Mouse (Mus musculus): ENCODE data around the gene Rxfp3. TPM values are rescaled to one million over a fixed set of nuclear protein-coding genes. Genes with fewer than 3 reads are reported as not detected.
A peak's percentile ranks its signal among the peaks of the same experiment; 100 is the strongest.

Gene Rxfp3
- total RNA-seq (2022) = under 1 TPM in 1 of 4 experiments, not detected in 3; 0.09 TPM

DNA sequence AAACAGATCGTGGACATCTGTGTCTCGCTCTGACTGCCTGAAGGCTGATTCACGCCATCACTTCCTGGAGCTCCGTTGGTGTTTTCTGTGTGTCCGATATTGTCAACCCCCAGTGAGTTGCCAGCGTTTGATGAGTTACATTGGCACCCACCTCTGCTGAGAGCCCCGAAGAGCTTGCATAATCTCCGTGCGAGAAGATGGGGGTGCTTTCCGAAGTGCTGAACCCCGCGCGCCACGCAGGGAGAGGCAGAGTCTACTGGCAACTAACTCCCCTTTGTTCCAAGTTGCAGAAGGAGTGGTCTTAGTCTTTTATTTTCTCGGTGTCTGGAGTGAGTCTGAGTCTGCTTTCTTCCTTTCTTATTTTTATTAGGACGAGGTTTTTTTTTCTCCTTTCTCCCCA lies at the start of gene Rxfp3:
Rxfp3 (minus strand) TSS at position 281 of the 400 bp plus-strand sequence.
- no peak for DNase-seq (ENCODE audit: low spot score)

DNA sequence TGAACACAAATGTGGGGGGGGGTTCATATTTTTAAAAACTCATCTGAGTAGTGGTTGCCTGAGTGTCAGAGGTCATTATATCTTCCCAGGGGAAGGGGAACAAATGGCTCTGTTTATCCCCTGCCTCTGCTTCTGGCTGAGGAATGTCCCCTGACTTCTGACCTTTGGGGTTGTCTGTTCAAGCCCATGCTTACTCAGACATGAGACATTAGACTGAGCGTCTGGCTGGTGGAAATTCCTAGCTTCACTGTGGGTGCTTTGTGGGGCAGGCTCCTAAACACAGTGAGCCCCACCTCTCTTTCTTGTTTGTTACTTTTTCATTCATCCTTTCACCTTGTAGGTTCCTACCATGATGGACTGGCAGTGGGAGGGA lies 47.2 kb upstream of the Rxfp3 start:
- no peak for DNase-seq (ENCODE audit: low spot score)

DNA sequence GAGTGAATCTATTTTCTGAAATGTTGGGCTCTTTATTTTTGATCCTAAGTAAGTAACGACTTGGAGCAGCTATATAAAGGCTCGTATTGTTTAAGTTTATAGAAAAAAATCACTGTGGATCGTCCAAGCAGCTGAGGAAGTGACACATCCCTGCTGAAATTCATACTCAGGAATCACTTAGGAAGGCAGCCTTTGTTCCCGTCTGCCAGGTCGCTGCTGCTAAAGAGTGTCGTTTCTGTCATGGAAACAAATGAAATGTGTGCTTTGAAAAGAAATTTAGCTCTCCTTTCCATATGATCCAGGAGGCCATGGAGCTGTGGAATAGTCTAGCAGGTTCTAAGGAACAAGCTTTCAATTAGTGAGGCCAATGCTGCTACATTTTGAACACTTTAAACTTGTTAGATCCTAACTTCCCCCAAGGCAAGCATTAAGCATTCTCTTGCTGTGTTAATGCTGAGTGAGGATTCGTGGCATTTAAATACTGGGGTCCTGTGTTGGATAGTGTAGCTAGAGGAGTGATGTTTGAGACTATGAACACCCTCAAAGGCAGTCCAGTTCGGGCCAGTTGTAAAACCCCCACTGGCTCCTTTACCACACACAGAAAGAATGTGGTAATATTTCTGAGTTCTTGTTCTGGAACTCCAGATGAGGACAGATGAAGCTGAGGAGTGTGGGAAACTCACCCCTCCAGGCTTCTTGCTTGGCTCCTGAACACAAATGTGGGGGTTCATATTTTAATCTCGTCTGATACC lies 46.6 kb upstream of the Rxfp3 start:
- no peak for DNase-seq (ENCODE audit: low spot score)

DNA sequence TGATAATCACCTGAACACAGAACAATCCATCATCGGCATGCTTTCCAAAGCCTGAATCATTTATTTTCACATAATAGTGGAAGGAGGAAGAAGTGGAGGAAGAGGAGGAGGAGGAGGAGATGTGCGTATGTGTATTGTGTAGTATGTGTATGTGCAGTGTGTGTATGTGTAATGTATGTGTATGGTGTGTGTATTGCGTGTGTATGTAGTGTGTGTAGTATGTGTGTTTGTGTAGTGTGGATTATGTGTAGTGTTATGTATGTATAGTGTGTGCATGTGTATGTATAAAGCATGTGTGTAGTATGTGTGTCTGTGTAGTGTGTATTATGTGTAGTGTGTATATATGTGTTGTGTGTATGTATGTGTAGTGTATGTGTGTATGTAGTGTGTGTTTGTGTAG lies 45.9 kb upstream of the Rxfp3 start:
- DNase-seq (ENCODE audit: low spot score) = no peak

DNA sequence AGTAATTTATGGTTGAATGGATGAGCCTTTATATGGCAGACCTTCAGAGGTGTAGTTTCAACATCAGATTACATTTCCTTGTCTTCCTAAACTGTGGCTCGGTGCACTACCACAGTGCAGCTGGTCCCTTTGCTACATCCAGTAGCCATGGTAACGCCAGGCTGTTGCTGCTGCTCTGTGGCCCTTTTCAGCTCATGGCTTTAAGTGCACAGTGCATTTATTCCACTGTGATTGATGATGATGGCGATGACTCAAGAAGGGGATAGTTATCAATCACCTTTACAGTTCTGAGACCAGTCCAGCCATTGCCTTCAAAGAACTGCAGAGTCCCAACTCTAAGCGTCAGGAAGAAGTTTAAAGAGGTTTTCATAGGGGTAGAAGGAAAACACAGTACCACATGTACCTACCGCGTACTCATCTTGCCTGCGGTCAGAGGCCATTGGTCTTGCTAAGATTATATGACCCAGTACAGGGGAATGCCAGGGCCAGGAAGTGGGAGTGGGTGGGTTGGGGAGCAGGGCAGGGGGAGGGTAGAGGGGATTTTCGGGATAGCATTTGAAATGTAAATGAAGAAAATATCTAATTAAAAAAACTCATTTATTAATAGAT lies 45.3 kb upstream of the Rxfp3 start:
- no peak for DNase-seq (ENCODE audit: low spot score)

DNA sequence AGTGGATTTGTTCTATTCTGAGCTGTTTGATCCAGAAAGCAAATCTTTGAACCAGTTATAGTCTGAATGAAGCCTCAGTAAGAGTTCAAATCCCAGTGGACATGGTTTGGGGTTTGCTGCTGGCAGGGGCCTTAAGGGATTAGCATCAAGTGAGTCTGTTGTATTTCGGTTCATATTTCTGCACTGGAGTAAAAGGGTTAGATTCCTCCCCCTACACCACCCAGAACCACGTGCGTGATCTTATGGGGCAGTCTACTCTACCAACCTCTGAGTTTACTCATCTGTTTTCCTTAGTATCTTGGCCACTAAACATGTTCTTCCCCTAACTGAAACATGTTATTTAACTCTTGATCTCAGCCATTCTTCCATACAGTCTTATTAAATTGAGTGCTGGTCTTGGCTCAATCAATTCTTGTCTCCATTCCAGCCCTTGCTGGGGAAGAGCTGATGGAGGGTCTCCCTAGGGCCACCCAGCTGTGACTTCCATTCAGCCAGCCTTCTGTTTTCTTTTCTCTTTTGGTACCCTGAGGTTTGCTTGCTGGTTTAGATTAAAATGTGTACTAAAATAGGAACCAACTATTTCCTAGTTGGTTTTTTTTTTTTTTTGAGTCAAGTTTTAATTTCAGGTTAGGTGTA lies 38.1 kb upstream of the Rxfp3 start:
- DNase-seq (ENCODE audit: low spot score) = no peak

DNA sequence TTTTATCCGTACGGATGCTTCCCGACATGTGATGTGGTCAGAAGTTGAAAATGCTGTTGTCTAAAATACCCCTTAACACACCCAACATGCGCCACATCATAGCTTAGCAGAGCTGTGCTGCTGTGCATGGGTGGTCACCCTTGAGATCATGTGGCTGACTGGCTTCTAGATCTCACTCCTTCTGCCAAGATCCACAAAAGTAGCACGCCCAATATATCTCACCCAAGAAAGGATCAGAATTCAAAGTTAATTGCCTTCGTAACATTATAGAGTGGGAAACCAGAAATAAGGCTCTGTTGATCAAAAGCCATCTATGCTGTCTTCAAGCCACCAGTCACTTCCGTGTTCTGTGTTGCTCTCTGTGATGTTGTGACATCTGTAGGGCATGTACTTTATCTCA lies 30.1 kb upstream of the Rxfp3 start:
- DNase-seq (ENCODE audit: low spot score) = no peak

DNA sequence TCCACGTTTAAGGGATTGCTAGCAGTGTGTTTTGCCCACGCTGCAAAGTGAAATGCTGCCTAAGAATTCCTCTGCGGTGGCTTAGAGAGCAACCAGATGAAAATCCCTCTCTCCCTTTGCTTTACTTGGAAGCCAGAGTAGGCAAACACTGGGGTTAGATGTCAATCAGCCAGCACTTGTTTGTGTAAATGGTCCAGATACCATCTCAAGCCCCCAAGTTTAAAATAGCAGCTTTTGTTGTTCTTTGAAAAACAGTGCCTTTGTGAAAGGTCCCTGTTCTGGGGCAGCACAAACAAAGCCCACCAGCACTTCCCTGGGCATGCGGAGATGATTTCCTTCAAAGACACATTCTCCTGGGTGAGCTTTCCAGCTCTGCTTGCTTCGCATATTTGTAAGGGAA lies 28.5 kb upstream of the Rxfp3 start:
- DNase-seq (ENCODE audit: low spot score) = no peak

DNA sequence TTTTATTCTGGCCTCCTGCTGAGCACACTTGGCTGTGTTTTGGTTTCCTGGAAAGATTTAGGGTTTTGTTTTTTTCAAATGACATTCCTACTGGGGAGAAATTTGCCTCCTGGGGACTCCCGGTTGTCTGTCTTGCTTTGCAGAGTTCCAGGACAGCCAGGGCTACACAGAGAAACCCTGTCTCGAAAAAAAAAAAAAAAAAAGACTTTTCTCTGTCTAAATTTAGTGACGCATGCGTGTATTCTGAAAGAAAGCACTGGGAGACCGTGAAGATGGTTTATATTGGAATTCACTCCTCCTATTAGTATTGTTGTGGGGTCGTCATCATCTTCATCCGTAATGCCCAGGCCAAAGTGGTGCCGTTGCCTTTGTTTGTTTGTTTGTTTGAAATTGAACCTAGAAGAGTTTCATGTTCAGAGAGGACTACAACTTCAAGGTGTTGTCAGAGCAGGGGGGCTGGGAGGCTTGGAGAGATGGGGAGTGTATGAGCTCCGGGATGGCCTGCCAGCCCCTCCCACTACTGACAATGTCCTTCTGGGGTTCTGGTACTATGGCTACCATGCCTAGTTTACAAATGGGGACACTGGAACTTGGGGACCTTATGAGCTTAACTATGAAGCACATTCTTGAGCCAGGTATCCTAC lies 27.9 kb upstream of the Rxfp3 start:
- peak; percentile 13 for DNase-seq (ENCODE audit: low spot score)

DNA sequence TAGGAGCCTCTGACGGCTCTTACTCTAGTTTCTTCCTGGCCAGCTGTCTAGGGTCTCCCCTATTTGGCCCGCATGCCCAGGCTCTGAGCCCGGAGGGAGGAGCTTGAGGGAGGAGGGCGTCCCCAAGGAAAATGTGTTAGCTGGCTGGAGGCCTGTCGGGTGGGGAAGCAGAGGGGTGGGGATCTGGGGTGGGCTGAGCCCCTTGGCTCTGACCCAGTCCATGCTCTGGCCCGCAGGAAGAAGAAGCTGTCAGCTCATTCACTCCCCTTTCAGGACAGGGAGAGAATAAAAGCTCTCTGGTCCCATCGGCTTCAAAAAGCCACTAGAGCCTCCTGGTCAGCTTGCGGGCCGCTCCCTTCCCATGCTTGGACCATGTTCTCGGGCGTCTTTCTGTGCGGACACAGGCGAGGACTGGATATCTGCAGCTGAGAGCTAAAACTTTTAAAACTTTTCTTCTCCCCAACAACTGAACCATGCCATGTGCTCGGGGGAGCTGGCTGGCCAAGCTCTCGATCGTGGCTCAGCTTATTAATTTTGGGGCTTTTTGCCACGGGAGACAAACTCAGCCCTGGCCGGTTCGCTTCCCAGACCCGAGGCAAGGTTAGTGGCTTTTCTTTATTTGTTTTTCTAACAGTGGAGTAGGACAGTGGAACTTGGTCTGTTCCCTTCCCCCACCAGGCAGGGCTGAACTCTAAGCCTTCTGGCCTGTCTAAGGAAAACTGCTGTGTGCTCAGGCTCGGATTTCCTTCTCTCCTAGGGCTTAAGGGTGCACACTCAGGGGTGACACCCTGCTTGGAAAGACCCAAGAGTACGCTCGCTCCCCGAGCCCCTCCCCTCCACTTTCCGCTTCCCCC lies 27.0 kb upstream of the Rxfp3 start, which contains the start of gene Adamts12:
Adamts12 (plus strand) TSS at position 233 of the 854 bp plus-strand sequence.
- DNase-seq (ENCODE audit: low spot score) = peak; percentile 80

DNA sequence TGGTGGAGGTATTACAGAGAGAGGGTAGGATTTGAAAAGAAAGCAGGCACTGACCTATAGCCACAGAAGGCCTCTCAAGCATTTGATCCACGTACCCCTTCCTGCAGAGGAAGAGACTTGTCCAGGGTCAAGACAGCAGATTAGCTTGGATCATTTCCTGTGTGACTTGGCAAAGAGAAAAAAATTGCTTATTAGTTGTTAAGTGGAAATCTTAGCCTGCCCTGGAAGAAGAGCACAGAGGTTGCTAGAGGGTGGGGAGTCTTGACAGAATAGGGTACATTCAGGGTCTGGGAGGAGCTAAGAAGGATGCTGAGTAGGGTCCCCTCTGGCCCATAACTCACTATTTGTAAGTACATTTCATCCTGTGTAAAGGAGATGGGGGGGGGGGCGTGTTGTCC lies 26.4 kb upstream of the Rxfp3 start:
- DNase-seq (ENCODE audit: low spot score) = peak; percentile 48

DNA sequence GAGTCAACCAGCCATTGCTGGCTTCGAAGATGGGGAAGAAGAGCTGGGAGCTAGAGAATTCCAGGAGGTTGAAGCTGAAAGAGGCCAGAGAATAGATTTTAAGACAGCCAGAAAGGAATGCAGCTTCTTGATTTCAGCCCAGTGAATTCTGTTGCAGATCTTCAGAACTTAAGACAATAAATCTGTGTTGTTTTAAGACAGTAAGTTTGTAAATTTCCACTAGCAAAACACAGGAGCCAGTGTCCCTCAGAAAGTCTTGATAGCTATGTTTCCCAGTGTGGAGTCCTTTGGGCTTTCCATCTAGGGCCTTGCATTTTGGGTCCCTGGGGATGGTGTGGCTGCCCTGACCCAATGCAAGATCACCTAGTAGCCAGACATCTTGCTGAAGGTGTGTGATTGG lies 25.1 kb upstream of the Rxfp3 start:
- DNase-seq (ENCODE audit: low spot score) = no peak

DNA sequence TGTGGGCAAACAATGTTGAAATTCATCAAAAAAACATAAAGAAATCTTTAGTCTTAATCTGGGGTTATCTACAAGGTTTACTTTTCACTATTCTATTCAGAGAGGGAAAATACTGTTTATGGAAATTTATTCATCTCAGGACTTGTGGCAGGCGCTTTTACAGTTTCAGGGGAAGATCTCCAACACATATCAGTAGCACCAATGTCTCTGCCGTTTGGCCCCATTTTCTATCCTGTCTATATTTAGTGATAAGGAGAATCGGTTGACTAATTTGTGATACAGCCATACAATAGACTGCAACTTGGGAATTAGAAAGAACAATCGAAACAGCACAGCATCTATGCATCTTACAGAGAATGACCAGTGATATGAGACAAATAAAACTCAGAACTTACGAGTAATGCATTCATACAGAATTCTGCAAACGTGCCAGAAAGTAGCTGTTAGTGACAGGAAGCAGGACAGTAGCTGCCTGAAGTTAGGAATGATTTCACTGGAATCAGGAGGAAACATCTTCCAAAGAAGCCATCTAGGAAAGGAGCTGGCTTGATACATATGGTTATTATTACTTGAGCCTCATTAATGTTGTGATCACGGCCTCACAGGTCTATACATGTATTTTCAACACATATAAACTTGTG lies 16.8 kb upstream of the Rxfp3 start:
- no peak for DNase-seq (ENCODE audit: low spot score)

DNA sequence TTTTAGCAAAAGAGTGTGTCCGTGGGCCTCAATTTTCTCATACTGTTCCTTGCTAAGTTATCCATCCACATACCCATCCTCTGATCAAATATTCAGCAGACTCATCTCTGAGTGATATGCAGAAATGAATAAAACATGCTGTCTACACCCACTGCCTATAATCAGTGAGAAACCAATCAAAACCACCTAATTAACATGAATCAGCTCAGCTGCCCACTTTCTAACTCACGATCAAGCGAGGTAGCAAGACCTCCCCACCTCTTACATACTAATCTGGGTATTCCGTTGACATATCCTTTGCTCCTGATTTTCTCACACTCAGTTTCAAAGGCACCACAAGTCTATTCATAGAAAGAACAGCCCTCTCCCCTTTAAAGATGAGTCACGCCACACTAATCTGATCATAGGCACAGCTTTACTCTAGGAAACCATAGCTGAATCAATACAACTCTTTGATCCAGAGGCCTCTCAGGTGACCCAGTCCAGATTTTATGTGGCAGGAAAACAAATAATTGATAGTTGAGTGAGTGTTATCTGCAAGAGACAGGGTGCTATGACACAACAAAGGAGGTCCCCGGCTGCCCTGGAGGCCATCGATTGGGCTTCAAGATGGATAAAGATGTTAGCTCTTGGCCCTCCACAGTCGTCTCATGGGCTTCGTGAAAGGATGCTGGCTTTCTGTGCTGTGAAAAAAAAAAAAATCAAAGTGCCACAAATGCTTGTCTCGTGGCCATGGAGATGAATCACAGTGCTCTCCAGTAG lies 16.1 kb upstream of the Rxfp3 start:
- no peak for DNase-seq (ENCODE audit: low spot score)

DNA sequence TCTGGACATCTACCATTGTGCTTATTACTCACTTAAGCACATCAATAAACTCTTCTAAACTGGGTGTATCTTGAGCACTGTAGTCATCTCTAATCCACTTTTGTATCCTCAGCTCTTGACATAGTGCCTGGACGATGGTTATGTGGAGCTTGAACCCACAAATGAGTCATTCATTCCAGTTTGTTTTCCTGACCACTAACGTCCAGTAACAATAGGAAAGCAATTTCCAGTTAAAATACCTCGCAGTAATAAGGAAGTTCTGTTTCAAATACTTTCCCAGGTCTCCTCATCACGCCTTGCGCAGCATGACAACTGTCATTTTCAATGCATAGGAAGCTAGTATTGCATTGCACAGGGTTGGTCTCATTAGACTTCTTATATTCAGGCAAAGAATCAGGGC lies 5.0 kb upstream of the Rxfp3 start:
- DNase-seq (ENCODE audit: low spot score) = no peak

DNA sequence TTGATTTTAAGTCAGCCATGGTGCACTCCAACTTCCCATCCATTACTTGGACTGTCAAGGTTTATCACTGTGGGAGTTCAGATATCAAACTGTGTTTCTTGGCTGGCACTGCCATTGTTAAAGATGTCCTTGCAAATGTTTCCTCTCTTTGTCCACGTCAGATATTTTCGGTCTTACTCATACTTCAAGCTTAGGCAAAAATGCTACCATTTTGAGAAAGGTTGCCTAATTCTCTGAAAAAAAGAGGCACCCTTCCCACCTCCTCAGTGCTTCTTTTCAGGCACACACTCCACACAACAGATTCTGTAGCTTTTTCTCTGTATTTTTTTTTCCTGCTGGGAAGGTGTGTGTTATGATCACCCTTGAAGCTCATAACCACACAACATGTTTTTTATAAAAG lies 3.4 kb upstream of the Rxfp3 start:
- DNase-seq (ENCODE audit: low spot score) = no peak

DNA sequence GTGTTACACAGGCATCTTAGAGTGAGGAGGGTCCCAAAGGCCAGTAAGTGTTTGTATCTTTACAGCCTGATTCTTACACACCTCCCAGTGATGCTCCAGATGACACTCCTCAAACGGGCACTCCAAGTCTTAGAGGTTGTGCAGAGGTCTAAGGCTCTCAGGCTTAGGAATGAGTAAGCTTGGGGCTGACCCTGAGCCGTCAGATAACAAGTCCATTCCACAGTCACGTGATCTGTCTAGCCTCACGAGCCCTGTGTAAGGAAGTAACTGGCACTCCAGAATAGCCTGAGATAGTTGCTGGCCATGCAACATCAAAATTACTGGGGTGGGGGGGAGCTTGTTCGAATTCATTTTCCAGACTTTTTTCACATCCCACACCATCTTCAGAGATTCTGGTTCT lies 2.3 kb upstream of the Rxfp3 start:
- no peak for DNase-seq (ENCODE audit: low spot score)

DNA sequence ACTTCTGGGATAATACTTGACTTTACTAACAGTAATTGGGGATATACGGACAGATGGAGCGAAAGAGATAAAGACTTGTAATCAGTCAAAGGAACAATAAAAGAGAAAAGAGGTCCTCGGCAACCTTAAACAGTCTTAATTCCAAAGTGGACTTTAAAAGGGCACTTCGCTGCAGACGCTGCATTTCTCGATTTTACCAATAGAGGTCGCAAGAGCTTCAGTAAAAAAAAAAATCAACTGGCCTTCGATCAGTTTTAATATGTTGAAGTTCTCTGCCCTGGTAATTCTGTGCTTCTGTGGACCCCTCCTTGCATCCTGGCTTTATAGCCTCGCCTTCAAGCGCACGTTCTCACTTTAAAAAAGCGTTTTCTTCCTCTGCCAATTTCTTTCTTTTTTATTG lies 685 bp upstream of the Rxfp3 start:
- peak; percentile 44 for DNase-seq (ENCODE audit: low spot score)

DNA sequence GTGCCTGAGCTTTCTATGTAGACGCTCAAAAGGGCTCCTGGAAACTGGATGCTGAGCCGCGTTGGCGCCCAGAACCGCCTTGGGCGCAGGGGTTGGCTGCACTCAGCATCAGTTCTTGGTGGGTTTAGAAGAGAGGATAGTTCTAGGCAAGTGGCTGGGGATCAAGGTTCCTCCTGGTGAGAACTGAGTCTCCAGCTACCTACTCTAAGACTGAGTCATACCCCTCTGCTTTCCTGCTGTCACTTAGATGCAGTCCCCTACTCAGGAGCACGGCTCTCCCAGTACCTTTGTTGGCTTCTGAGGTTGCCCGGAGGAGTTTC lies 455 bp downstream of the Rxfp3 start:
- no peak for DNase-seq (ENCODE audit: low spot score)

DNA sequence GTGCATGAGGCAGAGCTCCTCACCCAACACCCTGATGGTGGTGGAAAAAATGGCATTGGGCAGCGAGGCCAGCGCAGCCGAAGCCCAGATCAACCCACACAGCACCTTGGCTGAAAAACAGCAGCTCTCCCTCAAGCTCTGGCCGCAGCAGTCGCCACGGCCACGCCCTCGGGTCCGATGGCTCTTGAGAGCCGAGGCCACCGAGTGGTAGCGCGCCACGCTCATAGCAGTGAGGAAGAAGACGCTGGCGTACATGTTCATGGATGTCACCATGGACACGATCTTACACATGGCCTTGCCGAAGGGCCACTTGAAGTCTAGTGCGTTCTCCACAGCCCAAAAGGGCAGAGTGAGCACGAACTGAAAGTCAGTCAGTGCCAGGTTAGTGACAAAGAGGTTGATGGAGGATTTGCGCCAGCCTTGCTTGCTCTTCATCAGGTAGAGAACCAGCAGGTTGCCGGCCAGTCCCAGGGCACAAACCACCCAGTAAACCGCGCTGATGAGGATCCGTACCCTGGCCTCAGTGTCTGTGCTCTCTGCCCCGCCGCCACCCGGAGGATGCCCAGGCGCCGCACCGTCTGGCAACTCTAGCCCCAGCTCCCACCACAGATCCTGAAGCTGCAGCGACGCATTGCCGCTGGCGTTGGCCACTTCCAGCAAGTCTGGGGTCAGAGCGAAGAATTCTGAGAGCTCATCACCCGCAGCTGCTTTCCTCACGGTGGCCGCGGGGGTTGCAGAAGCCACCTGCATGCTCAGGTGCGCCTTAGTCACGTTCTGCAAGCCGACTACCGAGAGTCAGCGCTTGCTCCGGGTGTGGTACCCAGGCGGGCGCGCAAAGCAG lies 1.0 kb downstream of the Rxfp3 start:
- DNase-seq (ENCODE audit: low spot score) = no peak

Measured in heart, adult 8-10 months (tissue).